Mouse (Mus musculus): ENCODE data around the gene Zfp541. TPM values are rescaled to one million over a fixed set of nuclear protein-coding genes. Genes with fewer than 3 reads are reported as not detected.

Zfp541 gene
- polyA plus RNA-seq, 1 experiment from 2014 or later = 0.05 TPM

DNA sequence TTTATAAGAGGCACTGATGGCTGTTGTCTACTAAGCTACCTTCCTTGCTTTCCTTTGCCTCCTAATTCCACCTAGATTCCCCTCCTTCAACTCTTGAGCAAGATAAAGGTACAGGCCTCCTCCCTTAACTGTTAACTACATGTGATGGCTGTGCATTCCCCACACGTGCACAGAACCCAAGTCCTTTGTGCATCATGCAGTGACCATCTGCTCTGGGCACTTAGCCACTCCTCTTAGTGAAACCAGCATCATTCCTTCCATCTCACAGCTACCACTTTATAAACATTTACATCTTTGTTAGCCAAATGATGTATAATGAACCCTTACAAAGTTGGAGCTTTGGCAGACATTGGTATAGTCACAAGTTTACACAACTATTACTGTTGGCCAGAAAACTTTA, 18.3 kb downstream of the Zfp541 start:
- TF ChIP-seq EP300 (optimal IDR thresholded peaks at IDR 0.05) = no peak
- no peak for TF ChIP-seq CTCF (IDR thresholded peaks at IDR 0.05; ENCODE audit: low read depth)
- Histone ChIP-seq H3K9me3 (ENCODE audit: control insufficient read depth, low read length) (no peaks in the 10 kb centered on the region), H3K27me3 (ENCODE audit: control insufficient read depth, insufficient read depth, low read length) (no peaks in the 10 kb centered on the region), H3K9ac (ENCODE audit: low read length) (no peak overlapping the region), H3K4me1 (replicated peaks; ENCODE audit: control insufficient read depth, insufficient read depth) (no peaks in the 10 kb centered on the region), H3K4me3 (ENCODE audit: low read depth, low read length) (no peak overlapping the region), H3K27ac (replicated peaks) (no peak overlapping the region), H3K4me2 (replicated peaks; ENCODE audit: low read depth) (no peak overlapping the region), H3K36me3 (ENCODE audit: control insufficient read depth, insufficient read depth, low read length) (no peaks in the 10 kb centered on the region)
- DNase-seq (ENCODE audit: low spot score) = no peak
- 41% methylated on average over 1 of the region's 1 CpGs for WGBS
- no peak for ATAC-seq (ENCODE audit: low FRiP score, low TSS enrichment)

DNA sequence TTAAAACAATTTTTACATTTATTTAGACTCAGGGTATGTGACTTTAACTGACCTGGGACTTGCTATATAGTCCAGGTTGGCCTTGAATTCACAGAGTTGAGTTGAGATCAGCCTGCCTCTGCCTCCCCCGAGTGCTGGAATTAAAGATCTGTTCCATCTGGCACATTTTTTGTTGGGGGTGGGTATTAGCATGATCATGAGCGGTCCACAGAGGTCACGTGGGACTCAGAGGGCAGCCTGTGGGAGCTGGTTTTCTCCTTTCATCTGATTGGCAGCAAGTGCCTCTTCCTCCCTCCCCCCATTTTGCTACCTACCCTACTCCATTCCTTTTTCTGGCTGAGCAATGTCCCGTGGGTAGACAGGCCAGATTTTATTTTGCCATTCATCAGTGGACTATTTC, 19.0 kb downstream of the Zfp541 start:
- Histone ChIP-seq H3K4me2 (replicated peaks; ENCODE audit: low read depth) (no peak overlapping the region), H3K4me1 (replicated peaks; ENCODE audit: control insufficient read depth, insufficient read depth) (no peaks in the 10 kb centered on the region), H3K27ac (replicated peaks) (no peak overlapping the region), H3K36me3 (ENCODE audit: control insufficient read depth, insufficient read depth, low read length) (no peaks in the 10 kb centered on the region), H3K4me3 (ENCODE audit: low read depth, low read length) (no peak overlapping the region), H3K9me3 (ENCODE audit: control insufficient read depth, low read length) (no peaks in the 10 kb centered on the region), H3K27me3 (ENCODE audit: control insufficient read depth, insufficient read depth, low read length) (no peaks in the 10 kb centered on the region), H3K9ac (ENCODE audit: low read length) (no peak overlapping the region)
- TF ChIP-seq EP300 (optimal IDR thresholded peaks at IDR 0.05) = no peak
- TF ChIP-seq CTCF (IDR thresholded peaks at IDR 0.05; ENCODE audit: low read depth) = no peak
- 71% methylated on average over 4 of the region's 4 CpGs for WGBS
- no peak for DNase-seq (ENCODE audit: low spot score)
- ATAC-seq (ENCODE audit: low FRiP score, low TSS enrichment) = no peak

DNA sequence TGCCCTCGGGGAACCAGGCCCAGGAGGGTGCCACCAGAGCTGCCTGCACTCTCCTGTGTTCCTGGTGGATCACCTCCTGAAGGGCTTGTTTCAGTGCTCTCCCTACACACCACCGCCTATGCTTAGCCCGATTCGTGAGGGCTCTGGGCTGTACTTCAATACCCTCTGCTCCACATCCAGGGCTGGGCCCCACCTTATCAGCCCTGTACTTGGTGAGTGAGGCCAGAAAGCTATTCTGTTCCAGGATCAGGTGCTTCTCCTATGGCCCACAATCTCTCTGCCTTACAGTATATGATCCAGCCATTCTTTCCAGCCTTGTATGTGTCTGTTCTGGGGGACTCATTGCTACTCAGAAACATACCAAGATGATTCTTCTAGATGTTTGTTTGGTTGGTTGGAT, 21.7 kb downstream of the Zfp541 start:
- Histone ChIP-seq H3K36me3 (ENCODE audit: control insufficient read depth, insufficient read depth, low read length) (no peaks in the 10 kb centered on the region), H3K9me3 (ENCODE audit: control insufficient read depth, low read length) (no peaks in the 10 kb centered on the region), H3K27me3 (ENCODE audit: control insufficient read depth, insufficient read depth, low read length) (no peaks in the 10 kb centered on the region), H3K27ac (replicated peaks) (no peak overlapping the region), H3K4me3 (ENCODE audit: low read depth, low read length) (no peak overlapping the region), H3K4me2 (replicated peaks; ENCODE audit: low read depth) (no peak overlapping the region), H3K9ac (ENCODE audit: low read length) (no peak overlapping the region), H3K4me1 (replicated peaks; ENCODE audit: control insufficient read depth, insufficient read depth) (no peaks in the 10 kb centered on the region)
- TF ChIP-seq CTCF (IDR thresholded peaks at IDR 0.05; ENCODE audit: low read depth) (no peak), EP300 (optimal IDR thresholded peaks at IDR 0.05) (no peak)
- WGBS = 67% methylated on average over 4 of the region's 4 CpGs
- DNase-seq (ENCODE audit: low spot score) (no peak), ATAC-seq (ENCODE audit: low FRiP score, low TSS enrichment) (peak; percentile 61; the same call in 1 of the 2 replicates)

DNA sequence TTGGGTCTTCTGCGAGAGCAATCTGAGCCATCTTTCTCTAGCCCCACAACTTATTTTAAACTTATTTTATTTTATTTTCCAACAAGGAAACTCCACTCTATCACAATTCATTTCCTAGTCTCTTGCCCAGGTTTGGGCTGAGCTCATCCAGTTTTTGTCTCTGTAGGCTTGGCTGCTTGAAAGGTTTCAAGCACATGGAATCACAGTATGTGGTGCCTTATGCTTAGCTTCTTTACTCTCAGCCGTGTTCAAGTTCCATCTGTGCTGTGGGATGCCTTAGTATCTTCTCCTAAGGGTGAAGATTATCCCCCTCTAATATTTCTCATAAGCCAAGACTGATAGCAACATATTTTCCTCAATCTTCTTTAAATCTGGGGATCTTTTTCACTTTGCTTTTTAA, 26.0 kb downstream of the Zfp541 start:
- Histone ChIP-seq H3K27ac (replicated peaks) (no peak overlapping the region), H3K9ac (ENCODE audit: low read length) (no peak overlapping the region), H3K4me3 (ENCODE audit: low read depth, low read length) (no peak overlapping the region), H3K9me3 (ENCODE audit: control insufficient read depth, low read length) (no peaks in the 10 kb centered on the region), H3K4me1 (replicated peaks; ENCODE audit: control insufficient read depth, insufficient read depth) (no peaks in the 10 kb centered on the region), H3K36me3 (ENCODE audit: control insufficient read depth, insufficient read depth, low read length) (no peaks in the 10 kb centered on the region), H3K4me2 (replicated peaks; ENCODE audit: low read depth) (no peak overlapping the region), H3K27me3 (ENCODE audit: control insufficient read depth, insufficient read depth, low read length) (no peaks in the 10 kb centered on the region)
- no peak for ATAC-seq (ENCODE audit: low FRiP score, low TSS enrichment)
- WGBS = 71% methylated on average over 2 of the region's 2 CpGs
- DNase-seq (ENCODE audit: low spot score) = no peak
- TF ChIP-seq EP300 (optimal IDR thresholded peaks at IDR 0.05) = no peak
- no peak for TF ChIP-seq CTCF (IDR thresholded peaks at IDR 0.05; ENCODE audit: low read depth)

DNA sequence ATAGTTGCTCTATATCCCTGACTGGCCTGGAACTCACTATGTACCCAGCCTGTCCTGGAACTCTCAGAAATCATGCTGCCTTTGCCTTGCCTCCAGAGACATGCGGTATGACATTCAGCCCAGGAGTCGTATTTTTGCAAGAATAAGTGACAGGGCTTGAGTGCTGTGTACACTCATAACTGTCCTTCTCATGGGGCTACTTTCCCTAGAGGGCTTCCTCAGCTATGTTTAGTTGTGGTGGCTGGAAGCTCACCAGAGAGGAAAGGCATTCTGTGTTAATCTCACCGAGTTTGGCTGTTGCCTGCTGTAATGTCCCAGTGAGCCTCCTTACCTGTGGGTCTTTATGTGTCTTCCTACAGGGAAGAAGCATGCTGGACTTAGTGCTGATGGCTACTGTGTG, 33.0 kb downstream of the Zfp541 start:
- no peak for DNase-seq (ENCODE audit: low spot score)

DNA sequence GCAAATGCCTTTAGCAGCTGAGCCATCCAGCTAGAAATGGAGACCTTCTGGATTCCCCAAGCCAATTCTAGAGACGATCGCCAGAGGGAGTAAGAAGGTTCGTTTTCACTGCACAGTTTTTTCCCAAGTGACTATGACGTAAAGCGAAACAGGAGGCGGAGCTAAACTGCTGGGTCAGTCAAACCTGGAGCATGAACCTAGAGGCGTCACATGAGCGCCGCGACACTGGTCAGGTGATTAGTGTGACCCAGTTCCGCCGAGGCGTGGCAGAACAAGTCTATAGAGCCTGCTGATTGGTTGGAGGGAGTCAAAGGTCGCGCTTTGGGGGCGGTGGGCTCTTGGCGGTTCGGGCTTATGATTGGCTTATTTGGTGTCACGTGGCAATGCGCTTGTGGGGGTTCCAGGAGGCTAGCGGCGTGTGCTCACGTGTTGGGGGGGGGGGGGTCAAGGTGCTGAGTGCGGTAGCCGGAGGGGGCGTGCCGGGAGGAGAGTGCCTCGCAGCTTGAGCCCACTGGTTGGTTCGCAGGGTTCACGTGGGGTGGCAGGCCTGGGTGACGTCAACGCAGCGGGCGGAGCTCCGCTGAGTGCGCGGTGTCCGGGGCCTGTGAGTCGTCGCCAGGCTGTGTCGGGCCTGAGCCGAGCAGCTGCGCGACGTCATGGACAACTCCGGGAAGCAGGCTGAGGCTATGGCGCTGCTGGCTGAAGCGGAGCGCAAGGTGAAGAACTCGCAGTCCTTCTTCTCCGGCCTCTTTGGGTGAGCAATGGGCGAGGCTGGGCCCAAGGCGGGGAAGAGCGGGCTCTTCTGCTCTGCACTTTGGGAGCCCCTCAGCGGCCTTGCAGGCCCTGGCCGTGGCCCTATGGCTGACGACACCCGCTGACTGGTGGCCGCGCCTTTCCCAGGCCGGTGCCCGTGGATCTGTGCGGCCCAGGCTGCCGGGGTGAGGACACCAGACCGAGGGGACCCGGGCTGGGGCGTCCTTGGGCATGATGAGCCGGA, 36.7 kb downstream of the Zfp541 start, which contains the start of gene Napa:
Gene Napa (plus strand): TSS at position 438 of the 997 bp plus-strand sequence.
- H3K36me3 ChIP-seq (ENCODE audit: control insufficient read depth, insufficient read depth, low read length) = peaks cover 2% of the 10 kb centered on the region; the same call in 1 of the 2 replicates
- no peaks in the 10 kb centered on the region for H3K4me1 ChIP-seq (replicated peaks; ENCODE audit: control insufficient read depth, insufficient read depth)
- DNase-seq (ENCODE audit: low spot score) (peak; percentile 99), ATAC-seq (ENCODE audit: low FRiP score, low TSS enrichment) (peak; percentile 99)
- peak within 1 kb of the TSS; percentile 98 for H3K9ac ChIP-seq (ENCODE audit: low read length)
- H3K4me2 ChIP-seq (replicated peaks; ENCODE audit: low read depth) = peak within 1 kb of the TSS; percentile 86
- H3K27me3 ChIP-seq (ENCODE audit: control insufficient read depth, insufficient read depth, low read length) = no peaks in the 10 kb centered on the region
- peak within 1 kb of the TSS; percentile 96 for H3K4me3 ChIP-seq (ENCODE audit: low read depth, low read length)
- H3K27ac ChIP-seq (replicated peaks) = peak within 1 kb of the TSS; percentile 95
- H3K9me3 ChIP-seq (ENCODE audit: control insufficient read depth, low read length) = no peaks in the 10 kb centered on the region
- under 1% methylated on average over 64 of the region's 68 CpGs for WGBS
- TF ChIP-seq CTCF (IDR thresholded peaks at IDR 0.05; ENCODE audit: low read depth) (peak; percentile 87), EP300 (optimal IDR thresholded peaks at IDR 0.05) (no peak)

More for the DNA sequence above, 33.0 kb downstream of the Zfp541 start:
- no peak for TF ChIP-seq EP300 (optimal IDR thresholded peaks at IDR 0.05)
- Histone ChIP-seq H3K4me1 (replicated peaks; ENCODE audit: control insufficient read depth, insufficient read depth) (no peaks in the 10 kb centered on the region), H3K9ac (ENCODE audit: low read length) (no peak overlapping the region), H3K36me3 (ENCODE audit: control insufficient read depth, insufficient read depth, low read length) (no peaks in the 10 kb centered on the region), H3K4me3 (ENCODE audit: low read depth, low read length) (no peak overlapping the region), H3K27me3 (ENCODE audit: control insufficient read depth, insufficient read depth, low read length) (no peaks in the 10 kb centered on the region), H3K9me3 (ENCODE audit: control insufficient read depth, low read length) (no peaks in the 10 kb centered on the region), H3K4me2 (replicated peaks; ENCODE audit: low read depth) (no peak overlapping the region), H3K27ac (replicated peaks) (no peak overlapping the region)
- whole genome bisulfite sequencing = 65% methylated on average over 3 of the region's 3 CpGs
- ATAC-seq (ENCODE audit: low FRiP score, low TSS enrichment) = no peak

Data from stomach, postnatal 0 days (tissue).